Mouse (Mus musculus): Measurements from ENCODE around the gene Fgd3. TPM values are rescaled to one million over a fixed set of nuclear protein-coding genes. Genes with fewer than 3 reads are reported as not detected.

Fgd3 gene
- polyA plus RNA-seq, 1 experiment from 2014 or later: 0.64 TPM

GRCm38 (mm10) chr13:49247232-49247739 is 72.8 kb downstream of the Fgd3 start:
- 28% methylated on average over 12 of the region's 12 CpGs for WGBS (ENCODE audit: insufficient replicate concordance)
- Histone ChIP-seq H3K27ac (ENCODE audit: low read depth, low read length) (no peak overlapping the region), H3K4me3 (ENCODE audit: low read depth, low read length) (peak overlapping the region; percentile 31), H3K27me3 (ENCODE audit: control insufficient read depth, insufficient read depth, low read length) (peaks cover 31% of the 10 kb centered on the region), H3K36me3 (ENCODE audit: control insufficient read depth, insufficient read depth, low read length) (no peaks in the 10 kb centered on the region), H3K9ac (ENCODE audit: low read depth, low read length) (no peak overlapping the region), H3K4me2 (peak overlapping the region; percentile 57), H3K9me3 (replicated peaks; ENCODE audit: control insufficient read depth, low read length) (no peaks in the 10 kb centered on the region), H3K4me1 (ENCODE audit: control insufficient read depth, insufficient read depth, low read length) (peaks cover 7% of the 10 kb centered on the region; the same call in 1 of the 2 replicates)
- no peak for ATAC-seq (replicated peaks; ENCODE audit: insufficient number of reproducible peaks, low FRiP score, low TSS enrichment)

- no peak overlapping the region for H3K4me3 ChIP-seq (ENCODE audit: low read depth, low read length)
- H3K9me3 ChIP-seq (replicated peaks; ENCODE audit: control insufficient read depth, low read length): no peaks in the 10 kb centered on the region
- H3K36me3 ChIP-seq (ENCODE audit: control insufficient read depth, insufficient read depth, low read length): no peaks in the 10 kb centered on the region
- no peak overlapping the region for H3K9ac ChIP-seq (ENCODE audit: low read depth, low read length)
- H3K4me2 ChIP-seq: no peak overlapping the region
- ATAC-seq (replicated peaks; ENCODE audit: insufficient number of reproducible peaks, low FRiP score, low TSS enrichment): no peak
- WGBS (ENCODE audit: insufficient replicate concordance): 61% methylated on average over 2 of the region's 2 CpGs
- peaks cover 31% of the 10 kb centered on the region for H3K27me3 ChIP-seq (ENCODE audit: control insufficient read depth, insufficient read depth, low read length)
- no peak overlapping the region for H3K27ac ChIP-seq (ENCODE audit: low read depth, low read length)
- H3K4me1 ChIP-seq (ENCODE audit: control insufficient read depth, insufficient read depth, low read length): peaks cover 7% of the 10 kb centered on the region; the same call in 1 of the 2 replicates
Observed at GRCm38 (mm10) chr13:49246626-49247025, 73.5 kb downstream of the Fgd3 start.

- peaks cover 7% of the 10 kb centered on the region; the same call in 1 of the 2 replicates for H3K4me1 ChIP-seq (ENCODE audit: control insufficient read depth, insufficient read depth, low read length)
- no peaks in the 10 kb centered on the region for H3K9me3 ChIP-seq (replicated peaks; ENCODE audit: control insufficient read depth, low read length)
- no peaks in the 10 kb centered on the region for H3K36me3 ChIP-seq (ENCODE audit: control insufficient read depth, insufficient read depth, low read length)
- no peak overlapping the region for H3K4me2 ChIP-seq
- H3K9ac ChIP-seq (ENCODE audit: low read depth, low read length): no peak overlapping the region
- no peak overlapping the region for H3K4me3 ChIP-seq (ENCODE audit: low read depth, low read length)
- H3K27ac ChIP-seq (ENCODE audit: low read depth, low read length): no peak overlapping the region
- ATAC-seq (replicated peaks; ENCODE audit: insufficient number of reproducible peaks, low FRiP score, low TSS enrichment): no peak
- H3K27me3 ChIP-seq (ENCODE audit: control insufficient read depth, insufficient read depth, low read length): peaks cover 31% of the 10 kb centered on the region
- WGBS (ENCODE audit: insufficient replicate concordance): 47% methylated on average over 3 of the region's 3 CpGs
Observed at GRCm38 (mm10) chr13:49246011-49246410, 74.1 kb downstream of the Fgd3 start.

GRCm38 (mm10) chr13:49245251-49245650 is 74.9 kb downstream of the Fgd3 start:
- no peak overlapping the region for H3K27ac ChIP-seq (ENCODE audit: low read depth, low read length)
- no peak for ATAC-seq (replicated peaks; ENCODE audit: insufficient number of reproducible peaks, low FRiP score, low TSS enrichment)
- 61% methylated on average over 4 of the region's 4 CpGs for WGBS (ENCODE audit: insufficient replicate concordance)
- no peak overlapping the region for H3K4me3 ChIP-seq (ENCODE audit: low read depth, low read length)
- no peaks in the 10 kb centered on the region for H3K36me3 ChIP-seq (ENCODE audit: control insufficient read depth, insufficient read depth, low read length)
- H3K4me2 ChIP-seq: no peak overlapping the region
- H3K27me3 ChIP-seq (ENCODE audit: control insufficient read depth, insufficient read depth, low read length): peaks cover 31% of the 10 kb centered on the region
- peaks cover 7% of the 10 kb centered on the region; the same call in 1 of the 2 replicates for H3K4me1 ChIP-seq (ENCODE audit: control insufficient read depth, insufficient read depth, low read length)
- no peak overlapping the region for H3K9ac ChIP-seq (ENCODE audit: low read depth, low read length)
- H3K9me3 ChIP-seq (replicated peaks; ENCODE audit: control insufficient read depth, low read length): no peaks in the 10 kb centered on the region

- 86% methylated on average over 2 of the region's 2 CpGs for WGBS (ENCODE audit: insufficient replicate concordance)
- Histone ChIP-seq H3K4me1 (ENCODE audit: control insufficient read depth, insufficient read depth, low read length) (peaks cover 3% of the 10 kb centered on the region; the same call in 1 of the 2 replicates), H3K36me3 (ENCODE audit: control insufficient read depth, insufficient read depth, low read length) (no peaks in the 10 kb centered on the region), H3K27me3 (ENCODE audit: control insufficient read depth, insufficient read depth, low read length) (peaks cover 26% of the 10 kb centered on the region), H3K9ac (ENCODE audit: low read depth, low read length) (no peak overlapping the region), H3K9me3 (replicated peaks; ENCODE audit: control insufficient read depth, low read length) (no peaks in the 10 kb centered on the region), H3K4me2 (no peak overlapping the region), H3K4me3 (ENCODE audit: low read depth, low read length) (no peak overlapping the region), H3K27ac (ENCODE audit: low read depth, low read length) (no peak overlapping the region)
- no peak for ATAC-seq (replicated peaks; ENCODE audit: insufficient number of reproducible peaks, low FRiP score, low TSS enrichment)
Observed at GRCm38 (mm10) chr13:49243492-49243891, 76.6 kb downstream of the Fgd3 start.

- ATAC-seq (replicated peaks; ENCODE audit: insufficient number of reproducible peaks, low FRiP score, low TSS enrichment): no peak
- no peak overlapping the region for H3K4me2 ChIP-seq
Observed at GRCm38 (mm10) chr13:49242321-49243065, 77.6 kb downstream of the Fgd3 start.

GRCm38 (mm10) chr13:49238737-49239136 is 81.4 kb downstream of the Fgd3 start:
- Histone ChIP-seq H3K9me3 (replicated peaks; ENCODE audit: control insufficient read depth, low read length) (no peaks in the 10 kb centered on the region), H3K9ac (ENCODE audit: low read depth, low read length) (no peak overlapping the region), H3K36me3 (ENCODE audit: control insufficient read depth, insufficient read depth, low read length) (no peaks in the 10 kb centered on the region), H3K27ac (ENCODE audit: low read depth, low read length) (no peak overlapping the region), H3K27me3 (ENCODE audit: control insufficient read depth, insufficient read depth, low read length) (no peaks in the 10 kb centered on the region), H3K4me3 (ENCODE audit: low read depth, low read length) (no peak overlapping the region), H3K4me1 (ENCODE audit: control insufficient read depth, insufficient read depth, low read length) (no peaks in the 10 kb centered on the region), H3K4me2 (no peak overlapping the region)
- ATAC-seq (replicated peaks; ENCODE audit: insufficient number of reproducible peaks, low FRiP score, low TSS enrichment): no peak
- WGBS (ENCODE audit: insufficient replicate concordance): 92% methylated on average over 8 of the region's 8 CpGs

More at GRCm38 (mm10) chr13:49242321-49243065, 77.6 kb downstream of the Fgd3 start:
- Histone ChIP-seq H3K9me3 (replicated peaks; ENCODE audit: control insufficient read depth, low read length) (no peaks in the 10 kb centered on the region), H3K9ac (ENCODE audit: low read depth, low read length) (no peak overlapping the region), H3K36me3 (ENCODE audit: control insufficient read depth, insufficient read depth, low read length) (no peaks in the 10 kb centered on the region), H3K27ac (ENCODE audit: low read depth, low read length) (no peak overlapping the region), H3K4me1 (ENCODE audit: control insufficient read depth, insufficient read depth, low read length) (no peaks in the 10 kb centered on the region), H3K4me3 (ENCODE audit: low read depth, low read length) (no peak overlapping the region), H3K27me3 (ENCODE audit: control insufficient read depth, insufficient read depth, low read length) (peaks cover 16% of the 10 kb centered on the region)
- 53% methylated on average over 9 of the region's 9 CpGs for WGBS (ENCODE audit: insufficient replicate concordance)

GRCm38 (mm10) chr13:49237617-49238016 is 82.5 kb downstream of the Fgd3 start:
- no peak overlapping the region for H3K27ac ChIP-seq (ENCODE audit: low read depth, low read length)
- H3K4me2 ChIP-seq: no peak overlapping the region
- no peak overlapping the region for H3K4me3 ChIP-seq (ENCODE audit: low read depth, low read length)
- H3K4me1 ChIP-seq (ENCODE audit: control insufficient read depth, insufficient read depth, low read length): no peaks in the 10 kb centered on the region
- WGBS (ENCODE audit: insufficient replicate concordance): 78% methylated on average over 8 of the region's 8 CpGs
- no peak for ATAC-seq (replicated peaks; ENCODE audit: insufficient number of reproducible peaks, low FRiP score, low TSS enrichment)
- H3K9ac ChIP-seq (ENCODE audit: low read depth, low read length): no peak overlapping the region
- no peaks in the 10 kb centered on the region for H3K27me3 ChIP-seq (ENCODE audit: control insufficient read depth, insufficient read depth, low read length)
- no peaks in the 10 kb centered on the region for H3K9me3 ChIP-seq (replicated peaks; ENCODE audit: control insufficient read depth, low read length)
- no peaks in the 10 kb centered on the region for H3K36me3 ChIP-seq (ENCODE audit: control insufficient read depth, insufficient read depth, low read length)

- no peak overlapping the region for H3K4me2 ChIP-seq
- H3K9ac ChIP-seq (ENCODE audit: low read depth, low read length): no peak overlapping the region
- no peak for ATAC-seq (replicated peaks; ENCODE audit: insufficient number of reproducible peaks, low FRiP score, low TSS enrichment)
- no peaks in the 10 kb centered on the region for H3K27me3 ChIP-seq (ENCODE audit: control insufficient read depth, insufficient read depth, low read length)
- H3K27ac ChIP-seq (ENCODE audit: low read depth, low read length): no peak overlapping the region
- H3K4me1 ChIP-seq (ENCODE audit: control insufficient read depth, insufficient read depth, low read length): no peaks in the 10 kb centered on the region
- H3K9me3 ChIP-seq (replicated peaks; ENCODE audit: control insufficient read depth, low read length): no peaks in the 10 kb centered on the region
- no peaks in the 10 kb centered on the region for H3K36me3 ChIP-seq (ENCODE audit: control insufficient read depth, insufficient read depth, low read length)
- no peak overlapping the region for H3K4me3 ChIP-seq (ENCODE audit: low read depth, low read length)
- 88% methylated on average over 4 of the region's 4 CpGs for WGBS (ENCODE audit: insufficient replicate concordance)
Observed at GRCm38 (mm10) chr13:49234711-49235110, 85.4 kb downstream of the Fgd3 start.

Data from heart, embryonic 11.5 days (tissue).